Mouse (Mus musculus) urinary bladder, postnatal 4 days (tissue): ENCODE data around the gene Rxfp4.
"Not testable (repeated sequence)": the region's sequence is repeated elsewhere in the genome, so short reads cannot be mapped to it uniquely, and the experiment has no call there.

Source experiments
- DNase-seq, 2 experiments: peaks; one replicate each; pipeline ENCODE4 v3.0.0; 2021 to 2022; ENCODE audit warnings: low spot score in 2 of 2

Gene Rxfp4

DNA sequence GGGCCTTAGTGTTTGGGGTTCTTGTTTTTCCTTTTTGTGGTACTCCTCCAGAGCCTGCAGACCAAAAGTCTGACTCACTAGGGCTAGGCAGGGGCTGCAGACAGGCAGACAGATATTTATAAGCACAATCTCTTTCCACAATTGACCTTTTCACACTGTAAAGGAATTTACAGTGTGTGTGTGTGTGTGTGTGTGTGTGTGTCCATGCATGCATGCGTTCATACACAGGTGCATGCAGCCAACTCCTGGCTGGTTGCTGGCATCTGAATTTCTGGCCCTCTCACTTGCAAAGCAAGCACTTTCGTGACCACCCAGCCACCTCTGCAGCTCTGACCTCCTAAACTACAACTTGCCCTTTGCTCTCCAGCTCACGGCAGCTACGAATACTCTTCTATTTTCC lies 43.9 kb downstream of the Rxfp4 start:
- DNase-seq: no peak

DNA sequence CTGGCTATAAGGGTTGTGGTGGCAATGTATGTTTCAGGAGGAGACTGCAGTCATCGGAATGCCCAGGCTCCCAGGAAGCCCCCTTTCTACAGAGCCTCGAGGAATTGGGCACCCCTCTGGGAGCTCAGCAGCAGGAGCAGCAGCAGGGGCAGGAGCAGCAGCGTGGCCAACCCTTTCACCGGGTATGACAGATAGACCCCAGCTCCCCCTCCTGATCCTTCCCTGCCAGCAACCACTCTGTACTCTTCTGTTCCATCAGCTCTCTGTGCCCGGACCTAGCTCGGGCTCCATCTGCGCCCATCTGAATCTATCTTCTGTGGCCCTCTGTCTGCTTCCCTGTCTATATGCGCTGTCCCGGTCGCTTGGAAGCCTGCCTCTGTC lies 45.2 kb downstream of the Rxfp4 start:
- no peak for DNase-seq

DNA sequence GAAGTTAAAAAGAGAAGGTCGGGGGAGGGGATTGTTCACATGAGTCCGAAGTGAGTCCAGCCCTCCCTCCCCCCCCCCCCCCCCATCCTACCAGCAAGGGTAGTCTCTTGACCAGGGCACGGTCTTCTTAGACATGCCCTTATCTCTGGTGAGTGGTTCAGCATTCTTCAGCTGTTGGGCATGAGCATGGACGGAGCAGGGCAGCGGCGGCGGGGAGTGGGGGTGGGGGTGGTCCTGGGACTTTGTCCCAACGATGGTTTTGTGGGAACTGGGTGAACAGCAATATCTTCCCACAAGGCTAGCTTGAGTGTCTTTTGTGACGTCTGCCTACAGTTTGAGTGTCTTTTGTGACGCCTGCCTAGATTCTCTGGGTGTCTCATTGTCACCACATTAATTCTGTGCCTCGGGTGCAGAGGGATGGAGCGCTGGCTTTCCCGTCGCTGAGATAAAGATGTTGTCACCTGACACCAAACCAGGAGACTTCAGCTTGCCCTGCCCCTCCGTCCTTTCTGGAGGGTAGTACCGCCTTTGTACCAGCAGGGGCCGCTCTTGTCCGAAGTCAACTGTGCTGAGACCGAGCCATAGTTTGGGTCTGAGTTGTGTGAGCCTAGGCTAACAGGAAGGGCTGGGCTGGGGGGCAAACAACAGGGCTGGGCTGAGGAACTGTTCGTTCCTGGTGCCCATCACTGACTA lies 45.7 kb downstream of the Rxfp4 start:
- peak; percentile 82 to 91 for DNase-seq

- DNase-seq: not testable (repeated sequence)
These were observed 47.3 kb downstream of the Rxfp4 start, which contains the start of gene Arhgef2 for GRCm38 (mm10) chr3:88605666-88606065. Arhgef2 (plus strand) TSS chr3:88605966.

DNA sequence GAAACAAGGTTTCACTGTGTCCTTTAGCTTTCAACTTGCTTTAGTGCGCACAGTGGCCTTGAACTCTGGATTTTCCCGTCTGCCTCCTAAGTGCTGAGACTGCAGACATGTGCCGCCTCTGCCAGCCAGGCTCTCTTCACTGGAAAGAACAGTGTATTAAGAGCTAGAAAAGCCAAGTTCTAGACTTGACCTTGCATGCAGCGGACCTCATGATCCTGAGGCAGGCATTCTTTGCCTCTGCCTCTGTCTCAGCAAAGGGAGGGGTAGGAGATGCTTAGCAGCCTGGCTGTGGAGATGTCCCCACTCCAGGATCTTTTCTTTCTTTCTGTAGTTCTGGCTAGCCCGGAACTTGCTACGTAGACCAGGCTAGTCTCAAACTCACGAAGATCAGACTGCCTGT lies 48.1 kb downstream of the Rxfp4 start:
- no peak for DNase-seq

- DNase-seq: peak; percentile 57 to 75
These were observed 49.2 kb downstream of the Rxfp4 start for GRCm38 (mm10) chr3:88603714-88604161.

GRCm38 (mm10) chr3:88602466-88602865 lies 50.5 kb downstream of the Rxfp4 start:
- DNase-seq: no peak
